Mouse (Mus musculus): ENCODE data around the gene Gm5751. TPM values are rescaled to one million over a fixed set of nuclear protein-coding genes. Genes with fewer than 3 reads are reported as not detected.

Gm5751 gene
- polyA plus RNA-seq, 1 experiment, result not detected

DNA sequence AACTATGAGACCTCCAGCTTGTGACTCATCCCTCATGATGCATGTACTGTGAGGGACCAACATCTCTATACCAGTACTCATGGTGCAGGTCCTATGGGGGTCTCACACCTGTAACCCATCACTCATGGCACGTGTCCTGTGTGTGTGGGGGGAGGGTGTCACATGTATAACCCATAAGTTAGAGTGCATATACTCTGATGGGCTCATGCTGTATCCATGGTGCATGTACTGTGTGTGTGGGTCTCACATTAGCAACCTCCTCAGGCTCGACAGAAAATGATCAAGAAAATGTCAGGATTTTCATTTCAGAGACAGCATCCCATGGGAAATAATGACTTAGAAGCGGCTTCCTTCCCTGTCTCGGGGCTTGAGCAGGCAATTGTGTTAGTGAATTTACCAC is 47.0 kb downstream of the Gm5751 start:
- Histone ChIP-seq H3K4me3 (no peak overlapping the region), H3K27me3 (ENCODE audit: control insufficient read depth, insufficient read depth, insufficient read length) (no peaks in the 10 kb centered on the region), H3K79me2 (ENCODE audit: control insufficient read depth, insufficient read depth) (no peaks in the 10 kb centered on the region), H3ac (ENCODE audit: control insufficient read depth, insufficient read length) (no peak overlapping the region), H3K36me3 (ENCODE audit: control insufficient read depth, insufficient read depth) (no peaks in the 10 kb centered on the region), H3K4me2 (ENCODE audit: low read depth) (no peak overlapping the region)
- TF ChIP-seq CEBPB (IDR thresholded peaks at IDR 0.05; ENCODE audit: insufficient read depth, poor library complexity, severe bottlenecking) (no peak), REST (IDR thresholded peaks at IDR 0.05; ENCODE audit: insufficient read depth, insufficient read length) (no peak), SRF (IDR thresholded peaks at IDR 0.05; ENCODE audit: control insufficient read depth, insufficient read length, low read depth) (no peak), MAX (IDR thresholded peaks at IDR 0.05; ENCODE audit: low read depth) (no peak), POLR2A (IDR thresholded peaks at IDR 0.05; ENCODE audit: insufficient read length, low read depth) (no peak), POLR2AphosphoS2 (IDR thresholded peaks at IDR 0.05; ENCODE audit: insufficient read length, low read depth) (no peak), MYOD1 (IDR thresholded peaks at IDR 0.05; ENCODE audit: control insufficient read depth in 1 of 3, insufficient read length in 2 of 3, low read depth in 2 of 3) (no peak), MYOG (IDR thresholded peaks at IDR 0.05; ENCODE audit: control insufficient read depth in 1 of 3, insufficient read depth in 1 of 3, insufficient read length in 2 of 3, low read depth in 2 of 3) (no peak), E2F4 (IDR thresholded peaks at IDR 0.05; ENCODE audit: insufficient read depth) (no peak), TCF3 (IDR thresholded peaks at IDR 0.05; ENCODE audit: insufficient read length, low read depth) (no peak), TCF12 (IDR thresholded peaks at IDR 0.05; ENCODE audit: insufficient read depth, poor library complexity, severe bottlenecking) (no peak)

DNA sequence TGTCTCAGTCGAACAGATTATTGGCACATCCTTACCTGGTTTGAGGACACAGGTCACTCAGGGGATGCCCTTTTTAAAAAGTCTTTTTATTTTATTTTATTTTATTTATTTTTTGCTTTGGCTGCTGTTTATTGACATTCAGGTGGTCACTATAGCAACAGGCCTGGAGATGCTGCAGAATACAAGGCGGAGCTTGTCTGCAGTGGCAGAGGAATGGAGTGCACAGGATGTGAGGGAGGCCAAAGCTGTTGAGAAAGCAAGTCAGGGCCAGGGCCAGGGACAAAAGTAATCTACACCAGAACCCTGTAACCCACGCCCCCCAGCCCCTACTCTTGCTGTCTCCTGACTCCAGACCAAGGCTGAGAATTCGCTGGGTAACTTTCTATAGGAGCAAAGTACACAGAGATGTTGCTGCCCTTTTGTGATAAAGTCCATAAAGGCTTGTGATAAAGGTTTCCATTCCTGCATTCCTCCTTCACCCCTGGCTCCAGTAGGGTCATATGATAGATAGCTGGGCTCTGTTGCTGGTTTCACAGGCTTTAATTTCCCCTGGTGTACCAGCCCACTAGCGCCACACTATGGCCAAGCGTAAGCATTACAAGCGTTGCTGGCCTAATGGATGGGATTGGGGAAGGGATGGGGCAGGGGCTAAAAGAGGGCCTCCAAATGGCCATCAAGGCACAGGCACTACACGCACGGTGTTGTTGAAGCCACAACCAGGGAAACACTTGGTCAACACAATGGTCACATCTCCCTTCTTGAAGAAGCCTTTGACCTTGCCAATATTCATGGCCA is 48.0 kb downstream of the Gm5751 start:
- no peak overlapping the region for H3ac ChIP-seq (ENCODE audit: control insufficient read depth, insufficient read length)
- no peaks in the 10 kb centered on the region for H3K36me3 ChIP-seq (ENCODE audit: control insufficient read depth, insufficient read depth)
- H3K79me2 ChIP-seq (ENCODE audit: control insufficient read depth, insufficient read depth), result no peaks in the 10 kb centered on the region
- H3K27me3 ChIP-seq (ENCODE audit: control insufficient read depth, insufficient read depth, insufficient read length), result no peaks in the 10 kb centered on the region
- H3K4me3 ChIP-seq, result no peak overlapping the region
- no peak overlapping the region for H3K4me2 ChIP-seq (ENCODE audit: low read depth)
- no peak for TF ChIP-seq MYOD1 (IDR thresholded peaks at IDR 0.05; ENCODE audit: control insufficient read depth in 1 of 3, insufficient read length in 2 of 3, low read depth in 2 of 3)
- no peak for TF ChIP-seq MYOG (IDR thresholded peaks at IDR 0.05; ENCODE audit: control insufficient read depth in 1 of 3, insufficient read depth in 1 of 3, insufficient read length in 2 of 3, low read depth in 2 of 3)
- TF ChIP-seq REST (IDR thresholded peaks at IDR 0.05; ENCODE audit: insufficient read depth, insufficient read length), result no peak
- no peak for TF ChIP-seq TCF3 (IDR thresholded peaks at IDR 0.05; ENCODE audit: insufficient read length, low read depth)

DNA sequence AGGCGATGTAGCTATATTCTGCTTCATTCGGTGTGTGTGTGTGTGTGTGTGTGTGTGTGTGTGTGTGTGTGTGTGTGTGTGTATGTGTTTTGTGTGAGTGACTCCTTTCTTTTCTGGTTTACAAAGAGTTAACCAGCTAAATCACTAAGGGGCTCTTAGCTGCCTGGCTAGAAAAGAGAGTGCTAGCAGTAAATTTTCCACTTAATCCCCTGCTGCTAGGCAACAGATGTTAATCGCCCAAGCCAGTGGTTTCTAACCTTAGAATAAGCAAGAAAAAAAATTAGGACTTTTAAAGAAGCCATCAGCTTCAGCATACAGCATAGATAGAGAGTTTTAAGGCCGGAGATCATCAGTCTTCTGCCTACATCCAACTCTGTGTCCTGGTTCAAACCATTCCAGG is 53.3 kb downstream of the Gm5751 start:
- H3K79me2 ChIP-seq (ENCODE audit: control insufficient read depth, insufficient read depth), result no peaks in the 10 kb centered on the region
- no peaks in the 10 kb centered on the region for H3K27me3 ChIP-seq (ENCODE audit: control insufficient read depth, insufficient read depth, insufficient read length)
- TF ChIP-seq E2F4 (IDR thresholded peaks at IDR 0.05; ENCODE audit: insufficient read depth) (no peak), MYOG (IDR thresholded peaks at IDR 0.05; ENCODE audit: control insufficient read depth in 1 of 3, insufficient read depth in 1 of 3, insufficient read length in 2 of 3, low read depth in 2 of 3) (no peak), MAX (IDR thresholded peaks at IDR 0.05; ENCODE audit: low read depth) (no peak), TCF12 (IDR thresholded peaks at IDR 0.05; ENCODE audit: insufficient read depth, poor library complexity, severe bottlenecking) (no peak), SRF (IDR thresholded peaks at IDR 0.05; ENCODE audit: control insufficient read depth, insufficient read length, low read depth) (no peak), TCF3 (IDR thresholded peaks at IDR 0.05; ENCODE audit: insufficient read length, low read depth) (no peak), USF1 (IDR thresholded peaks at IDR 0.05; ENCODE audit: low read depth) (no peak), REST (IDR thresholded peaks at IDR 0.05; ENCODE audit: insufficient read depth, insufficient read length) (no peak), MYOD1 (IDR thresholded peaks at IDR 0.05; ENCODE audit: control insufficient read depth in 1 of 3, insufficient read length in 2 of 3, low read depth in 2 of 3) (no peak), POLR2AphosphoS2 (IDR thresholded peaks at IDR 0.05; ENCODE audit: insufficient read length, low read depth) (no peak), CEBPB (IDR thresholded peaks at IDR 0.05; ENCODE audit: insufficient read depth, poor library complexity, severe bottlenecking) (no peak), POLR2A (IDR thresholded peaks at IDR 0.05; ENCODE audit: insufficient read length, low read depth) (no peak)
- H3K36me3 ChIP-seq (ENCODE audit: control insufficient read depth, insufficient read depth), result no peaks in the 10 kb centered on the region
- H3K4me2 ChIP-seq (ENCODE audit: low read depth), result no peak overlapping the region
- no peak overlapping the region for H3ac ChIP-seq (ENCODE audit: control insufficient read depth, insufficient read length)
- no peak overlapping the region for H3K4me3 ChIP-seq

Other genes with a start within 250 kb of the Gm5751 start
- gene Ssxb8, start 183.4 kb upstream of the Gm5751 start, polyA plus RNA-seq (2012; fragmentation: generic; extraction: Trizol), result not detected
- not detected for gene Ssx9, start 125.8 kb upstream of the Gm5751 start, polyA plus RNA-seq (2012; fragmentation: generic; extraction: Trizol)
- not detected for gene Ssxb5, start 70.6 kb upstream of the Gm5751 start, polyA plus RNA-seq (2012; fragmentation: generic; extraction: Trizol)
- not detected for gene Gm6592, start 30.3 kb upstream of the Gm5751 start, polyA plus RNA-seq (2012; fragmentation: generic; extraction: Trizol)
- gene B630019K06Rik, start 18.1 kb downstream of the Gm5751 start, polyA plus RNA-seq (2012; fragmentation: generic; extraction: Trizol), result 1.2 TPM
- gene Fthl17b, start 88.7 kb downstream of the Gm5751 start, polyA plus RNA-seq (2012; fragmentation: generic; extraction: Trizol), result not detected
- gene Fthl17c, start 102.3 kb downstream of the Gm5751 start, polyA plus RNA-seq (2012; fragmentation: generic; extraction: Trizol), result not detected
- not detected for gene Fthl17d, start 112.5 kb downstream of the Gm5751 start, polyA plus RNA-seq (2012; fragmentation: generic; extraction: Trizol)
- gene Fthl17e, start 159.2 kb downstream of the Gm5751 start, polyA plus RNA-seq (2012; fragmentation: generic; extraction: Trizol), result not detected
- gene Fthl17f, start 188.8 kb downstream of the Gm5751 start, polyA plus RNA-seq (2012; fragmentation: generic; extraction: Trizol), result not detected
- gene 4930402K13Rik, start 230.3 kb downstream of the Gm5751 start, polyA plus RNA-seq (2012; fragmentation: generic; extraction: Trizol), result not detected